Mouse (Mus musculus) retina, adult 2 months (tissue): ENCODE results near the gene Tsc22d1.
A peak's percentile ranks its signal among the peaks of the same experiment; 100 is the strongest.

Experiments used
- DNase-seq: peaks from one replicate; pipeline ENCODE4 v3.0.0-alpha.2; 2012; ENCODE audit warnings: low read depth, low spot score

Tsc22d1 gene

GRCm38 (mm10) chr14:76442160-76442559, 27.4 kb downstream of the Tsc22d1 start:
- DNase-seq, result no peak

DNA sequence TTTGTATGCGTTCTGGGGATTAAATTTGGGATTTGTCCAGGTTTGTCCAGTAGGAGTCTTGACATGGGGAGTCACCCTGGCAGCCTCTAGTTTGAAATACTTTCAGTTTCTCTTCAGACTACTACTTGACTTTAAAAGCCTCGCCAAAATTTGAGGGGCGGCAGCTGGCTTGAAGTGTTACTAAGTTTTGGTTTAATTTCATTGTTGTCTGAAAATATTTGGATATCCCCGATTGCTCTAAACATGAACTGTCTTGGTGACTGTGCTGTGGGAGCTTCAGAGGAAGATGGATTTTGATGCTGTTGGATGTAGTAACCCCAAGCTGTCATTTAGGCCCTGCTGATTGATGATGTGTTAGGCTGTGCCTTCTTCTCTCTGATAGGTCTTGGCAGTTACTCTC, 34.2 kb downstream of the Tsc22d1 start:
- no peak for DNase-seq

- DNase-seq, result no peak
Observed at GRCm38 (mm10) chr14:76451011-76451410, 36.2 kb downstream of the Tsc22d1 start.

GRCm38 (mm10) chr14:76452751-76453360, 38.1 kb downstream of the Tsc22d1 start:
- DNase-seq, result no peak

GRCm38 (mm10) chr14:76454673-76455072, 39.9 kb downstream of the Tsc22d1 start:
- DNase-seq, result no peak

DNA sequence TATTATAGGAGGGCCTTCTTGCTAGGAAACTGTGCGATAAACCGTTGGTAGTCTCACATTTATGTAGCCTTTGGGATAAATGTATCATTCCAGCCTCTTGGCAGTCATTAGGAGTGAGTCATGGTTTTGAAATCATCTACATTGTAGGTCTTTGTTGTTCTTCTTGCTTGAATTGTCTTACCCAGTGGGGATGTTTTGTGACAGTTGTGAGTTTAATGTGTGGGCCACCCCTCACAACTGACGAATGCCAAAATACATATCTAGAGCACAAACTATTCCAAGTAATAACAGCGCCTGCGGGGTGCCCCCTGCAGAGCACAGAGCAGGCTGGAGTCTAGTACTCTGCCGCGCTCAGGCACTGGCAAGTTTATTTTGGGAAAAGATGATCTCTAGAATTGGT, 40.4 kb downstream of the Tsc22d1 start:
- no peak for DNase-seq

GRCm38 (mm10) chr14:76457696-76458095, 42.9 kb downstream of the Tsc22d1 start:
- DNase-seq, result no peak

- no peak for DNase-seq
Observed at GRCm38 (mm10) chr14:76460181-76460580, 45.4 kb downstream of the Tsc22d1 start.

DNA sequence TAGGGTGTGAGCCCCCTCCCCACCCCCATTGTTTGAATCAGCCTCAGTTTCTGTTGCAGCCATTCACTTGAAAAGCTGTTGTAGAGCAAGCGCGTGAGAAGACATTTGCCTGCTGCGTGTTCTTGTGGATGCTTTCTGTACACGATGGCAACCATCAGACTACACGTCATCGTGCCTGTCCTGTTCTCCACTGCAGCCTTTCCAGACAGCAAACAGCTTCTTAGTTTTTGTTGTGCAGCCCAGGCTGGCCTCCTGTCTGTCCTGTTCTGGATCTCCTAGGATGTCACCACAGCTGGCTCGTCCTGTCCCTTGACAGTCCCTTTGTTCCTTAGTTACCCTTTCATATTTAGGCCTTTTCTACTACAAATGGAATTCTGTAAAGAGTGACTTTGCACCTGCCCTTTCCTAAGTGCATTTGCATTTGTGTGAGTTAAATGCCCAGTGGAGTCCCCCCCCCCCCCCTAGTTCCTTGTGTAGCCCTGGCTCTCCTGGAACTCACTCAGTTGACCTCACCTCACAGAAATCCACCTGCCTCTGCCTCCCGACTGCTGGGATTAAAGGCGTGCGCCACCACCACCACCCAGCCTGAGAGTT, 46.5 kb downstream of the Tsc22d1 start:
- DNase-seq, result no peak

DNA sequence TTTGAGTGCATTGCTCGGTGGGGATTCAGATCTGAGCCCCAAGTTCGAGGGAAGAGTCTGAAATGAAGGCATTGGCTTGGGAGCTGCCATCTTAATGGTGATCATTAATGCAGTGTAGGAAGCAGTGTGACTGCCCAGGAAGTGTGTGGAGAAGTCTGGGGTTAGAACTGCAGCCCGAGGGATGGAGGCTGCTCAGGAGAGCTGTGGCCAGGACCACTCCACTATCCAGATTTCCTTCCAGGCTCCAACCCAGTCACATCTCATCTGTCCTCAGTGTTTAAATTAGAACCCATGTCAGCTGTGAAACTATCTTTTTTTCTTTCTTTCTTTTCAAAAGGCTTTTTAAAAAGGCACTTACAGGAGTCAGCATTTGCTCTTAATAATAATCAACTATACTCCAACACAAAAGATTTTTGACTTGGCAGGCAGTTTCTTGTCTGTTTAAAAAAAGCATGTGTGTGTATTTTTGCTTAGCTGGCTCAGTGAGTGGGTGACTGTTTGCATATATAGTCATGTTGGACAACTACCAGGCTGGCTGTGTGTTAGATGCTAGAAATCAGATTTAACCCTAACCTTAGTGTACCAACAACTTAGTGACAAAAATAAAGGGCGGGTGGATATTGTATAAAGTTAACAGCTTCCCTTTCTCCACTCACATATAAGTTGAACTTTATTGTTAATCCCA, 48.8 kb downstream of the Tsc22d1 start:
- DNase-seq, result no peak

DNA sequence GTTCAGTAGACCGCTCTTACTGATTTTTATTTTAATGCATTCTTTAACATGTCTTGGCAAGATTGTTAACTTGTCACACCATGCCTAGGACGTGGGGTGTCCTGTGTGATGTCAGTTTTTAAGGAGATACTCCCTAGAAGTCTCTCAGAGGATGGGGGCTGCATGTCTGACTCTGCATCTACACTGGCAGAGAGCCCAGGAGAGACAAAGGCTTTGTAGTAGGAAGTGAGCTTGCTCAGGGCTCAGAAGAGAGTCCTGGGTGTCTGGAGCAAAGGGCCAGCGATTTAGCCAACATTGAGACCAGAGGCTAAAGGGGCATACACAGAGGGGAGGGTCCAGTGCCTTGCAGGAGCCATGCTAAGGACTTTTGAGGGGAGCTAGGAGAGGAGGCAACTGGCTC, 50.2 kb downstream of the Tsc22d1 start:
- no peak for DNase-seq

- peak; percentile 39 for DNase-seq
Observed at GRCm38 (mm10) chr14:76466641-76467323, 52.0 kb downstream of the Tsc22d1 start.

- no peak for DNase-seq
Observed at GRCm38 (mm10) chr14:76467932-76468331, 53.2 kb downstream of the Tsc22d1 start.

- no peak for DNase-seq
Observed at GRCm38 (mm10) chr14:76471301-76471700, 56.5 kb downstream of the Tsc22d1 start.

DNA sequence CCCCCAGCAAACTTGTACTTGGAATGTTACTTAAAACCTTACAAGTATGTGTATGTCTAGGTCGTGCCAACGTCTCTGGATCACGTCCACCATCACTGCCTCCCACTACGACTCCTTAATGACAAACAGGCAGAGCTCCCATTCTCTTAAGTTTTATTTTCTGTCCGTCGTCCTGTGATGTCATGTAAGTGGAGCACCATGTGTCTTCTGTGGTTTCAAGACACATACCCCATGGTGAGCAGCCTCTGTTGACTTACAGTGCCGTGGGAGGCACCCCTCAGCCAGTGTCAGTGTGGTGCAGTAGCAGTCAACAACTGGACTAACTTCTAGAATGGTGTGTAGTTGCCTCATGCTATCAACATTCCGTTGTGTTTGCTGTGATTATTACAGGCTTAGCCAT, 57.7 kb downstream of the Tsc22d1 start:
- no peak for DNase-seq

DNA sequence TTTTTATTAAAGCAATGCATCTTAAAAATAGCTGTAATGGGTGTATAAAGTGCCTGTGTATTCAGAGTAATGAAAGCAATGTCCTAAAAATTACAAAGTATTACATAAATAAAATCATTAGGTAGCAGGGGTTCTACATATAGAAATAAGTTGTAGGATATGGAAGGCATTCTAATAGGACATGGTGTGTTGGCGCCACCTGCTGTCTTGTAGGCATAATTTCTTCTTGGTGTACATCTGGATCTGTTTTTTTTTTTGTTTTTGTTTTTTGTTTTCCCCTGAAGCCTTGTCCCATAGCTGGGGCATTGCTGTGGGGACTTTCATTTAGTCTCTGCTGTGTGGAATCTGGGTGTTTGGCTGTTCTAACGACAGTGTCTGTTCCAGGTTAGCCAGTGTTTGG, 58.6 kb downstream of the Tsc22d1 start:
- peak; percentile 47 for DNase-seq

DNA sequence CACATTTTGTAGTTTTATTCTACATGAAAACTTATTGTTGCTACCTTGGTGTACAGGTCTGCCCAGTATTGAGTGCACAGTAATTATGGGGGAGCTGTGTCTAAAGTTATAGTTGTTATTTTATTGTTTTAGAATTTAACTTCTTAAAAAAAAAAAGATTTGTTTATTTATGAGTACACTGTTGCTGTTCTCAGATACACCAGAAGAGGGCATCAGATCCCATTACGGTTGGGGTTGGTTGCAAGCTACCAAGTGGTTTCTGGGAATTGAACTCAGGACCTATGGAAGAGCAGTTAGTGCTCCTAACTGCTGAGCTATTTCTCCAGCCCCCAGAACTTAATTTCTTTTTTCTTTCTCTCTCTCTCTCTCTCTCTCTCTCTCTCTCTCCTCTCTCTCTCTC, 59.4 kb downstream of the Tsc22d1 start:
- DNase-seq, result no peak

GRCm38 (mm10) chr14:76476770-76477169, 62.0 kb downstream of the Tsc22d1 start:
- no peak for DNase-seq

GRCm38 (mm10) chr14:76478076-76478475, 63.3 kb downstream of the Tsc22d1 start:
- DNase-seq, result no peak

- no peak for DNase-seq
Observed at GRCm38 (mm10) chr14:76478616-76479015, 63.9 kb downstream of the Tsc22d1 start.

DNA sequence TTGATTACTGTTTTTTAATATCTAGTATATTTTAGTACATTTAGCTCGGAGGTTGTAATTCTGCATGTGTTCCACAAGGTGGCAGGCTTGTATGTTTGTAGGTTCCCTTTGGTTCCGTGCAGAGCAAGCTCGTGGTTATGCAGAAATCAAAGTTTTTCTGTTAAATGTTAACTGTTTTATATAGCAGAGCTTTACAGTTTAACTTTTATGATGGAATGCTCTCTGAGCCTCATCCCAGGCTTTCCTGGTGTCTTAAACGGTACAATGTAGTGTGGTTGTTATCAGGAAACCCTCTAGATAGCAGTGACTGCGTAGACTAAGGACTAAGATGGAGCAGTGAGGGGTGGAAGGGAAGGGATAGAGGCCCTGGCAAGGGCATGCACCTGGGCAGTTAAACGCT, 65.1 kb downstream of the Tsc22d1 start:
- peak; percentile 13 for DNase-seq

GRCm38 (mm10) chr14:76480507-76480906, 65.7 kb downstream of the Tsc22d1 start:
- no peak for DNase-seq

DNA sequence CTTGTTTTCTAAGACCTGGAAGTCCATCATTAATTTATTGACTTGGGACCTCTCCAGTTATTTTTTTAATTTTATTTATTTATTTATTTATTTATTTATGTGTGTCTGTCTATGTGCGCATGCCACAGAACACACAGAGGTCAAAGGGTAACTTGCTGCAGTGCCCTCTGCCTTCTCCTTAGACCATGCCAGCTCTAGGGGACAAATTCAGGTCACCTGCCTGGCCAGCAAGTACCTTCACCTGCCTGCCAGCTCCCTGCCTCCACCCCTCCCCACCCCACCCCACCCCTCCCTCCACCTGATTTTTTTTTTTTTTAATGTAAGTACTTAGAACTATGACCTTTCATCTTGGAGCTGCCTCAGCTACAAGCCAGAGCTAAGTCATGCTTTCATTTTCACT, 68.9 kb downstream of the Tsc22d1 start:
- DNase-seq, result no peak
